Mouse (Mus musculus): ENCODE results near the gene Dsel. TPM values are rescaled to one million over a fixed set of nuclear protein-coding genes. Genes with fewer than 3 reads are reported as not detected.

The Dsel gene
- polyA plus RNA-seq, 1 experiment: 3.3 TPM

- H3K4me1 ChIP-seq (ENCODE audit: control insufficient read depth, insufficient read depth, low read length): no peaks in the 10 kb centered on the region
- DNase-seq: no peak
- no peak overlapping the region for H3K4me3 ChIP-seq (replicated peaks; ENCODE audit: insufficient read depth, low read depth, low read length)
- no peak overlapping the region for H3K27ac ChIP-seq (ENCODE audit: insufficient read depth, low read length)
- H3K27me3 ChIP-seq (ENCODE audit: control insufficient read depth, insufficient read depth, low read length): no peaks in the 10 kb centered on the region
- TF ChIP-seq CTCF (IDR thresholded peaks at IDR 0.05; ENCODE audit: borderline replicate concordance, insufficient read depth, low read depth, low read length) (no peak), POLR2A (IDR thresholded peaks at IDR 0.05; ENCODE audit: borderline replicate concordance, insufficient read depth, low read length) (no peak)
- WGBS: 96% methylated on average over 8 of the region's 8 CpGs
Observed at GRCm38 (mm10) chr1:111852439-111852838, 12.3 kb downstream of the Dsel start.

DNA sequence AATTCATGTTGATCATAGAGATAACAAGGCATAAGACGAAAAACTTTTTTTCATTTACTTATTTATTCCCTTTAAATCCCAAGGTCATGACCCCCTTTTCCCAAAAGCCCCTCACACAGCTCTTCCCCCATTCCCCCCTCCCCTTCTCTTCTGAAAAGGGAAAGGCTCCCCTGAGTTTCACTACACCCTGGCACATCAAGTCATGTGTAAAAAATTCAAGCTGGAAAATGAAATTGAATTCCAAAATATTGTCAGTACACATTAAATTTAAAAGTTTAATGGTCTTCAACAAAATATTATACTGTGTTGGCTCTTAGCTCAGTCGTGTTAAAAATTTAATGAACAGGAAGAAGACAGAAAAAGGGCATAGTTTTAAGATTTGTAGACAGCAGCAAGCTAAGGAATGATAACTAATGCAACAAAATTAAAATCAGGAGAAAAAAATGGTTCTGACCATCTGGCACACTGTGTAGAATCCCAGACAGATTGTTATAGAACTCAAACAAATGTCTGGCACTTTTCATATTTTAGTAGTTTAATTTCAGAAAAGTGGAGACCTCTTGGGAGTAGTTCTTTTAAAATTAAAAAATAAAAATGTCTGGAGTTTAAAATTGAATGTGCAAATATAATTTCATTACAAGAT lies 31.0 kb downstream of the Dsel start:
- no peak for TF ChIP-seq CTCF (IDR thresholded peaks at IDR 0.05; ENCODE audit: borderline replicate concordance, insufficient read depth, low read depth, low read length)
- TF ChIP-seq POLR2A (IDR thresholded peaks at IDR 0.05; ENCODE audit: borderline replicate concordance, insufficient read depth, low read length): no peak
- H3K4me1 ChIP-seq (ENCODE audit: control insufficient read depth, insufficient read depth, low read length): no peaks in the 10 kb centered on the region
- WGBS: 26% methylated on average over 2 of the region's 2 CpGs
- DNase-seq: no peak
- H3K27ac ChIP-seq (ENCODE audit: insufficient read depth, low read length): no peak overlapping the region
- no peaks in the 10 kb centered on the region for H3K27me3 ChIP-seq (ENCODE audit: control insufficient read depth, insufficient read depth, low read length)
- H3K4me3 ChIP-seq (replicated peaks; ENCODE audit: insufficient read depth, low read depth, low read length): no peak overlapping the region

Data from cerebellum, adult 2 months (tissue).